Mouse (Mus musculus): ENCODE data around the gene Gm4792. TPM values are rescaled to one million over a fixed set of nuclear protein-coding genes. Genes with fewer than 3 reads are reported as not detected.

Gm4792 gene
- not detected for total RNA-seq (2021)

- DNase-seq = no peak
Measured at GRCm38 (mm10) chr10:94298471-94298870, at the start of gene Gm4792. Gene Gm4792, minus strand, starts transcription at chr10:94298703.

GRCm38 (mm10) chr10:94347959-94348358, 49.5 kb upstream of the Gm4792 start:
- intact Hi-C loops (cut with DNase I) = no loop called here
- DNase-seq = no peak

More at GRCm38 (mm10) chr10:94298471-94298870, at the start of gene Gm4792:
- intact Hi-C loops (cut with DNase I) = no loop called here

GRCm38 (mm10) chr10:94347296-94347695, 48.8 kb upstream of the Gm4792 start:
- intact Hi-C loops (cut with DNase I) = no loop called here
- DNase-seq = no peak

GRCm38 (mm10) chr10:94346596-94346995, 48.1 kb upstream of the Gm4792 start:
- intact Hi-C loops (cut with DNase I) = no loop called here
- DNase-seq = no peak

GRCm38 (mm10) chr10:94345509-94346252, 47.2 kb upstream of the Gm4792 start:
- DNase-seq = no peak
- intact Hi-C loops (cut with DNase I) = no loop called here

- intact Hi-C loops (cut with DNase I) = no loop called here
- DNase-seq = no peak
Measured at GRCm38 (mm10) chr10:94344631-94345417, 46.3 kb upstream of the Gm4792 start.

GRCm38 (mm10) chr10:94343581-94343980, 45.1 kb upstream of the Gm4792 start:
- DNase-seq = no peak
- intact Hi-C loops (cut with DNase I) = no loop called here

- intact Hi-C loops (cut with DNase I) = no loop called here
- no peak for DNase-seq
Measured at GRCm38 (mm10) chr10:94342256-94342655, 43.8 kb upstream of the Gm4792 start.

GRCm38 (mm10) chr10:94341501-94341900, 43.0 kb upstream of the Gm4792 start:
- no peak for DNase-seq
- intact Hi-C loops (cut with DNase I) = no loop called here

- no peak for DNase-seq
- intact Hi-C loops (cut with DNase I) = no loop called here
Measured at GRCm38 (mm10) chr10:94336071-94336470, 37.6 kb upstream of the Gm4792 start.

- no peak for DNase-seq
- intact Hi-C loops (cut with DNase I) = no loop called here
Measured at GRCm38 (mm10) chr10:94335047-94335446, 36.5 kb upstream of the Gm4792 start.

- intact Hi-C loops (cut with DNase I) = no loop called here
- DNase-seq = no peak
Measured at GRCm38 (mm10) chr10:94333328-94333727, 34.8 kb upstream of the Gm4792 start.

- DNase-seq = no peak
- intact Hi-C loops (cut with DNase I) = no loop called here
Measured at GRCm38 (mm10) chr10:94332358-94333137, 34.0 kb upstream of the Gm4792 start.

- DNase-seq = peak; percentile 35 to 42
- intact Hi-C loops (cut with DNase I) = no loop called here
Measured at GRCm38 (mm10) chr10:94329962-94330361, 31.5 kb upstream of the Gm4792 start.

GRCm38 (mm10) chr10:94318574-94318973, 20.1 kb upstream of the Gm4792 start:
- intact Hi-C loops (cut with DNase I) = no loop called here
- DNase-seq = no peak

- intact Hi-C loops (cut with DNase I) = no loop called here
- no peak for DNase-seq
Measured at GRCm38 (mm10) chr10:94313146-94313545, 14.6 kb upstream of the Gm4792 start.

- DNase-seq = peak; percentile 5 to 12
- intact Hi-C loops (cut with DNase I) = no loop called here
Measured at GRCm38 (mm10) chr10:94312007-94312715, 13.7 kb upstream of the Gm4792 start.

GRCm38 (mm10) chr10:94311511-94312006, 13.1 kb upstream of the Gm4792 start, which contains the start of gene Tmcc3:
Gene Tmcc3, plus strand, starts transcription at chr10:94311949.
- intact Hi-C loops (cut with DNase I) = no loop called here
- no peak for DNase-seq

- intact Hi-C loops (cut with DNase I) = no loop called here
- no peak for DNase-seq
Measured at GRCm38 (mm10) chr10:94310499-94311267, 12.2 kb upstream of the Gm4792 start.

GRCm38 (mm10) chr10:94305526-94305925, 7.0 kb upstream of the Gm4792 start:
- intact Hi-C loops (cut with DNase I) = no loop called here
- peak; percentile 46 to 70 for DNase-seq
